ENCODE assay signal across 20 mouse cellular contexts in the genomic region with DNA sequence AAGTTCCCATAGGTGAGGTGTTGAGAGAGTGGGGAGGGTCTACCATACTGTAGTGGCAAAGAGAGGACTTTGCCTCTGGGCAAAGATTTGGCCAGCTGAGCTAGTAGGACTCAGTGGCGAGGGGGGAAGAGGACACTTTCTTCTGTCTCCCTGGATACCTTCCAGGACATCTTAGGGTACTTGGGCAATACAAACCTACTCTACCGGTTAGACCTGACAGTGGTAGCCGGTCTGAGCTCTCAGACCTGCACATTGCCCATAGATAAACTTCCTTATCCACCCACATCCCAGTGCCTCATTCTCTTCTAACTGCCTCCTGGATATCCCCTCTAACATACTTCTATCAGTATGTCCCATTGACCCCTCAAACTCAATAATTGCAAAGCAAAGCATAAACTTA. TPM values are rescaled to one million over a fixed set of nuclear protein-coding genes. Genes with fewer than 3 reads are reported as not detected.
DNase-seq lines count a peak whose midpoint lies in the region; ATAC-seq and TF ChIP-seq lines count a peak whose summit lies in the region.
"Had no signal": no experiment of that assay in that cellular context is flagged by ENCODE, and none has a peak within 500 bp of the region (broad histone marks: within the 10 kb centered on the region; RNA-seq: fewer than 3 reads in every experiment).

No protein-coding gene starts in this region.

- TF ChIP-seq CTCF in midbrain, postnatal 0 days (IDR thresholded peaks at IDR 0.05) = no peak
- TF ChIP-seq CTCF in kidney, adult 2 months (conservative IDR thresholded peaks at IDR 0.05; ENCODE audit: insufficient read depth, insufficient read length, low read depth, low read length) = no peak

- no peaks in the 10 kb centered on the region for H3K36me3 ChIP-seq in midbrain, embryonic 11.5 days (ENCODE audit: control insufficient read depth, insufficient read depth, low read length)
- H3K36me3 ChIP-seq in midbrain, postnatal 0 days (ENCODE audit: insufficient read depth, low read length) = no peaks in the 10 kb centered on the region; the same call in 1 of the 2 replicates
- no peaks in the 10 kb centered on the region for H3K36me3 ChIP-seq in intestine, embryonic 15.5 days
- H3K36me3 ChIP-seq in stomach, embryonic 15.5 days = peaks cover 3% of the 10 kb centered on the region; the same call in 1 of the 2 replicates
- H3K36me3 ChIP-seq in kidney, adult 2 months (ENCODE audit: control insufficient read depth, insufficient read depth, low read length) = no peaks in the 10 kb centered on the region
- peaks cover 6% of the 10 kb centered on the region for H3K36me3 ChIP-seq in forebrain, embryonic 14.5 days (ENCODE audit: control insufficient read depth, insufficient read depth, low read length)

- no peaks in the 10 kb centered on the region for H3K27me3 ChIP-seq in midbrain, embryonic 11.5 days (ENCODE audit: control insufficient read depth, insufficient read depth, low read length)
- H3K27me3 ChIP-seq in midbrain, postnatal 0 days (ENCODE audit: insufficient read depth, low read length) = no peaks in the 10 kb centered on the region
- H3K27me3 ChIP-seq in intestine, embryonic 15.5 days (replicated peaks) = no peaks in the 10 kb centered on the region
- no peaks in the 10 kb centered on the region for H3K27me3 ChIP-seq in stomach, embryonic 15.5 days (replicated peaks)
- H3K27me3 ChIP-seq in kidney, adult 2 months (replicated peaks; ENCODE audit: control insufficient read depth, insufficient read depth, low read length) = no peaks in the 10 kb centered on the region
- H3K27me3 ChIP-seq in forebrain, embryonic 14.5 days (replicated peaks; ENCODE audit: control insufficient read depth, insufficient read depth, low read length) = no peaks in the 10 kb centered on the region

- H3K27ac ChIP-seq in midbrain, embryonic 11.5 days (ENCODE audit: low read depth, low read length) = no peak overlapping the region
- no peak overlapping the region for H3K27ac ChIP-seq in midbrain, postnatal 0 days (ENCODE audit: low read depth, low read length)
- H3K27ac ChIP-seq in intestine, embryonic 15.5 days = no peak overlapping the region
- H3K27ac ChIP-seq in stomach, embryonic 15.5 days = peak overlapping the region; percentile 52
- no peak overlapping the region for H3K27ac ChIP-seq in kidney, adult 2 months (ENCODE audit: insufficient read depth, low read depth, low read length)
- H3K27ac ChIP-seq in forebrain, embryonic 14.5 days (ENCODE audit: low read depth, low read length) = no peak overlapping the region
- H3K27ac ChIP-seq: forebrain, embryonic 12.5 days; gastrocnemius, adult 2 months; heart, embryonic 13.5 days had no signal

- no peak overlapping the region for H3K4me2 ChIP-seq in midbrain, embryonic 11.5 days
- no peak overlapping the region for H3K4me2 ChIP-seq in midbrain, postnatal 0 days (ENCODE audit: low read depth, low read length, poor library complexity, severe bottlenecking)
- H3K4me2 ChIP-seq in intestine, embryonic 15.5 days (replicated peaks) = no peak overlapping the region
- no peak overlapping the region for H3K4me2 ChIP-seq in stomach, embryonic 15.5 days
- H3K4me2 ChIP-seq in forebrain, embryonic 14.5 days (ENCODE audit: low read length) = no peak overlapping the region
- H3K4me2 ChIP-seq: forebrain, embryonic 12.5 days; heart, embryonic 13.5 days had no signal

- H3K9ac ChIP-seq in midbrain, embryonic 11.5 days (ENCODE audit: low read length) = no peak overlapping the region
- no peak overlapping the region for H3K9ac ChIP-seq in midbrain, postnatal 0 days (replicated peaks; ENCODE audit: low read length, poor library complexity, severe bottlenecking)
- no peak overlapping the region for H3K9ac ChIP-seq in intestine, embryonic 15.5 days
- no peak overlapping the region for H3K9ac ChIP-seq in stomach, embryonic 15.5 days
- no peak overlapping the region for H3K9ac ChIP-seq in forebrain, embryonic 14.5 days (ENCODE audit: low read length)
- H3K9ac ChIP-seq: forebrain, embryonic 12.5 days; forebrain, postnatal 0 days; heart, embryonic 13.5 days had no signal

- 73% methylated on average over 3 of the region's 3 CpGs for WGBS in midbrain, embryonic 11.5 days
- 73% methylated on average over 3 of the region's 3 CpGs for WGBS in midbrain, postnatal 0 days
- WGBS in intestine, embryonic 15.5 days = 50% methylated on average over 3 of the region's 3 CpGs
- 63% methylated on average over 3 of the region's 3 CpGs for WGBS in stomach, embryonic 15.5 days
- 71% methylated on average over 3 of the region's 3 CpGs for WGBS in kidney, adult 2 months
- 74% methylated on average over 3 of the region's 3 CpGs for WGBS in forebrain, embryonic 14.5 days

- ATAC-seq in midbrain, embryonic 11.5 days (ENCODE audit: low FRiP score) = no peak
- no peak for ATAC-seq in midbrain, postnatal 0 days (ENCODE audit: low FRiP score)
- ATAC-seq in intestine, embryonic 15.5 days = peak; percentile 78
- no peak for ATAC-seq in stomach, embryonic 15.5 days (ENCODE audit: insufficient read depth, low FRiP score, low read depth)
- ATAC-seq in forebrain, embryonic 14.5 days = no peak
- ATAC-seq: forebrain, postnatal 0 days had no signal

- no peak for TF ChIP-seq POLR2A in kidney, adult 2 months (IDR thresholded peaks at IDR 0.05; ENCODE audit: low read depth, low read length)

- no peaks in the 10 kb centered on the region for H3K4me1 ChIP-seq in midbrain, embryonic 11.5 days (ENCODE audit: control insufficient read depth, insufficient read depth, low read length)
- no peaks in the 10 kb centered on the region for H3K4me1 ChIP-seq in midbrain, postnatal 0 days (ENCODE audit: insufficient read depth, low read length)
- H3K4me1 ChIP-seq in intestine, embryonic 15.5 days (replicated peaks) = no peaks in the 10 kb centered on the region
- 0 out of 2 replicates have a peak, but pooled peaks cover 5% of the 10 kb centered on the region for H3K4me1 ChIP-seq in stomach, embryonic 15.5 days
- 0 out of 2 replicates have a peak, but pooled peaks cover 2% of the 10 kb centered on the region for H3K4me1 ChIP-seq in kidney, adult 2 months (ENCODE audit: control insufficient read depth, insufficient read depth, low read length)
- no peaks in the 10 kb centered on the region for H3K4me1 ChIP-seq in forebrain, embryonic 14.5 days (ENCODE audit: control insufficient read depth, insufficient read depth, low read length)
- H3K4me1 ChIP-seq: forebrain, embryonic 12.5 days; heart, embryonic 13.5 days had no signal

- no peaks in the 10 kb centered on the region for H3K9me3 ChIP-seq in midbrain, embryonic 11.5 days (ENCODE audit: control insufficient read depth, low read length)
- H3K9me3 ChIP-seq in midbrain, postnatal 0 days (ENCODE audit: low read length) = no peaks in the 10 kb centered on the region
- H3K9me3 ChIP-seq in intestine, embryonic 15.5 days = no peaks in the 10 kb centered on the region
- H3K9me3 ChIP-seq in stomach, embryonic 15.5 days = no peaks in the 10 kb centered on the region
- no peaks in the 10 kb centered on the region for H3K9me3 ChIP-seq in forebrain, embryonic 14.5 days (replicated peaks; ENCODE audit: control insufficient read depth, low read length)
- H3K9me3 ChIP-seq: forebrain, embryonic 12.5 days; heart, embryonic 13.5 days had no signal

- H3K4me3 ChIP-seq in midbrain, embryonic 11.5 days (ENCODE audit: low read depth, low read length) = no peak overlapping the region
- no peak overlapping the region for H3K4me3 ChIP-seq in midbrain, postnatal 0 days (ENCODE audit: low read depth, low read length)
- no peak overlapping the region for H3K4me3 ChIP-seq in intestine, embryonic 15.5 days (replicated peaks)
- H3K4me3 ChIP-seq in stomach, embryonic 15.5 days (replicated peaks) = no peak overlapping the region
- no peak overlapping the region for H3K4me3 ChIP-seq in kidney, adult 2 months (ENCODE audit: insufficient read depth, low read depth, low read length)
- no peak overlapping the region for H3K4me3 ChIP-seq in forebrain, embryonic 14.5 days (ENCODE audit: low read depth, low read length)
- H3K4me3 ChIP-seq: forebrain, embryonic 12.5 days; gastrocnemius, adult 2 months; heart, embryonic 13.5 days had no signal

- DNase-seq in midbrain, embryonic 11.5 days (ENCODE audit: low spot score, missing footprints) = peak; percentile 12
- no peak for DNase-seq in midbrain, postnatal 0 days (ENCODE audit: low spot score)
- peak; percentile 88 for DNase-seq in fat pad, adult 2 months (ENCODE audit: extremely low read depth, low read depth, low spot score)
- no peak for DNase-seq in kidney, adult 2 months
- DNase-seq in forebrain, embryonic 14.5 days (ENCODE audit: low spot score) = no peak
- DNase-seq in right cerebral cortex, adult 18-20 months = no peak
- DNase-seq: adrenal gland, adult 2 months; adrenal gland, postnatal 25 days; cerebellum, adult 18-20 months; cerebellum, adult 9-11 months; cerebellum, postnatal 36 days; forebrain, postnatal 0 days; gastrocnemius, adult 2 months; gastrocnemius, postnatal 25 days; heart, adult 11 months; heart, postnatal 36 days had no signal

RNA-seq across cellular contexts. Expression of a gene that starts 5.9 kb away (rescaled TPM):
- polyA plus RNA-seq in midbrain, embryonic 11.5 days (2014; fragmentation: Nextera tagmentation; extraction: Ambion mirVana) = 54.5 and 55.3 TPM in 2 replicates
- 12.0 and 25.0 TPM in 2 replicates for total RNA-seq in midbrain, postnatal 0 days (2014; rRNA removed)
- 18.9 and 20.2 TPM in 2 replicates for polyA plus RNA-seq in midbrain, postnatal 0 days (2015; fragmentation: Nextera tagmentation; extraction: Ambion mirVana)
- 61.4 and 62.2 TPM in 2 replicates for polyA plus RNA-seq in intestine, embryonic 15.5 days (2015; fragmentation: Nextera tagmentation; extraction: Ambion mirVana)
- 55.9 and 63.0 TPM in 2 replicates for polyA plus RNA-seq in stomach, embryonic 15.5 days (2015; fragmentation: Nextera tagmentation; extraction: Ambion mirVana)
- 43.0 and 43.9 TPM in 2 replicates for polyA plus RNA-seq in kidney, adult 2 months (2012; rRNA removed)
- 35.2 and 43.5 TPM in 2 replicates for polyA plus RNA-seq in forebrain, embryonic 14.5 days (2014; fragmentation: Nextera tagmentation; extraction: Ambion mirVana)

RNA-seq across cellular contexts. Expression of a gene that starts 13.0 kb away (rescaled TPM):
- 1.1 and 1.2 TPM in 2 replicates for polyA plus RNA-seq in midbrain, embryonic 11.5 days (2014; fragmentation: Nextera tagmentation; extraction: Ambion mirVana)
- total RNA-seq in midbrain, postnatal 0 days (2014; rRNA removed) = 0.93 and 1.4 TPM in 2 replicates
- 1.5 and 2.0 TPM in 2 replicates for polyA plus RNA-seq in midbrain, postnatal 0 days (2015; fragmentation: Nextera tagmentation; extraction: Ambion mirVana)
- polyA plus RNA-seq in intestine, embryonic 15.5 days (2015; fragmentation: Nextera tagmentation; extraction: Ambion mirVana) = 2.7 and 2.8 TPM in 2 replicates
- 5.1 and 5.3 TPM in 2 replicates for polyA plus RNA-seq in stomach, embryonic 15.5 days (2015; fragmentation: Nextera tagmentation; extraction: Ambion mirVana)
- 38.9 and 46.2 TPM in 2 replicates for polyA plus RNA-seq in kidney, adult 2 months (2012; rRNA removed)
- polyA plus RNA-seq in forebrain, embryonic 14.5 days (2014; fragmentation: Nextera tagmentation; extraction: Ambion mirVana) = 0.75 and 1.2 TPM in 2 replicates

RNA-seq across cellular contexts. Expression of a gene that starts 23.6 kb away (rescaled TPM):
- polyA plus RNA-seq in midbrain, embryonic 11.5 days (2014; fragmentation: Nextera tagmentation; extraction: Ambion mirVana) = 3.7 and 4.2 TPM in 2 replicates
- 23.3 and 50.8 TPM in 2 replicates for total RNA-seq in midbrain, postnatal 0 days (2014; rRNA removed)
- 27.6 and 34.3 TPM in 2 replicates for polyA plus RNA-seq in midbrain, postnatal 0 days (2015; fragmentation: Nextera tagmentation; extraction: Ambion mirVana)
- polyA plus RNA-seq in intestine, embryonic 15.5 days (2015; fragmentation: Nextera tagmentation; extraction: Ambion mirVana) = 8.1 and 8.6 TPM in 2 replicates
- 8.5 and 8.8 TPM in 2 replicates for polyA plus RNA-seq in stomach, embryonic 15.5 days (2015; fragmentation: Nextera tagmentation; extraction: Ambion mirVana)
- 38.2 and 44.7 TPM in 2 replicates for polyA plus RNA-seq in kidney, adult 2 months (2012; rRNA removed)
- 5.8 and 6.3 TPM in 2 replicates for polyA plus RNA-seq in forebrain, embryonic 14.5 days (2014; fragmentation: Nextera tagmentation; extraction: Ambion mirVana)

RNA-seq across cellular contexts. Expression of a gene that starts 27.3 kb away (rescaled TPM):
- polyA plus RNA-seq in midbrain, embryonic 11.5 days (2014; fragmentation: Nextera tagmentation; extraction: Ambion mirVana) = 31.2 and 33.0 TPM in 2 replicates
- total RNA-seq in midbrain, postnatal 0 days (2014; rRNA removed) = 28.3 and 28.7 TPM in 2 replicates
- 13.9 and 14.1 TPM in 2 replicates for polyA plus RNA-seq in midbrain, postnatal 0 days (2015; fragmentation: Nextera tagmentation; extraction: Ambion mirVana)
- 29.7 and 32.1 TPM in 2 replicates for polyA plus RNA-seq in intestine, embryonic 15.5 days (2015; fragmentation: Nextera tagmentation; extraction: Ambion mirVana)
- 31.5 and 33.7 TPM in 2 replicates for polyA plus RNA-seq in stomach, embryonic 15.5 days (2015; fragmentation: Nextera tagmentation; extraction: Ambion mirVana)
- 17.2 and 18.4 TPM in 2 replicates for polyA plus RNA-seq in kidney, adult 2 months (2012; rRNA removed)
- 14.1 and 15.6 TPM in 2 replicates for polyA plus RNA-seq in forebrain, embryonic 14.5 days (2014; fragmentation: Nextera tagmentation; extraction: Ambion mirVana)

RNA-seq across cellular contexts. Expression of a gene that starts 34.8 kb away (rescaled TPM):
- 54.6 and 54.8 TPM in 2 replicates for polyA plus RNA-seq in midbrain, embryonic 11.5 days (2014; fragmentation: Nextera tagmentation; extraction: Ambion mirVana)
- total RNA-seq in midbrain, postnatal 0 days (2014; rRNA removed) = 60.0 and 67.7 TPM in 2 replicates
- 46.8 and 53.4 TPM in 2 replicates for polyA plus RNA-seq in midbrain, postnatal 0 days (2015; fragmentation: Nextera tagmentation; extraction: Ambion mirVana)
- 35.1 and 38.6 TPM in 2 replicates for polyA plus RNA-seq in intestine, embryonic 15.5 days (2015; fragmentation: Nextera tagmentation; extraction: Ambion mirVana)
- polyA plus RNA-seq in stomach, embryonic 15.5 days (2015; fragmentation: Nextera tagmentation; extraction: Ambion mirVana) = 40.3 and 45.5 TPM in 2 replicates
- 30.1 and 31.4 TPM in 2 replicates for polyA plus RNA-seq in kidney, adult 2 months (2012; rRNA removed)
- 43.4 and 56.1 TPM in 2 replicates for polyA plus RNA-seq in forebrain, embryonic 14.5 days (2014; fragmentation: Nextera tagmentation; extraction: Ambion mirVana)

Comparison
In these comparisons a context has a peak if more than half of its experiments do, and no peak if none do; other contexts are left out.
1. DNase-seq: peak in midbrain, embryonic 11.5 days (single experiment) and fat pad, adult 2 months (single experiment); none in midbrain, postnatal 0 days (single experiment), kidney, adult 2 months (single experiment), forebrain, embryonic 14.5 days (single experiment) and right cerebral cortex, adult 18-20 months (single experiment).